Mouse (Mus musculus) MEL (cell line): ENCODE measurements at regions not wholly inside any gene's neighbourhood (a gene's known extent, or its start where the extent isn't known, plus 50 kb on each side); places are given as distances from the start of the nearest gene placed in this dataset.

Source experiments
- DNase-seq: peaks from one replicate; pipeline ENCODE4 v3.0.0; 2011; ENCODE audit warnings: low read depth, low spot score
- H3K27ac ChIP-seq: 2 replicates; pipeline ENCODE4 v1.5.1; 2012; ENCODE audit warnings: low read depth, mild to moderate bottlenecking, control low read depth, low read length, moderate library complexity; ENCODE audit not compliant: control insufficient read depth
- H3K27me3 ChIP-seq, 2 experiments: fragments of 150-350 bp in 1 of 2; sonication (generic) in 1 of 2; 2 replicates each; pipeline ENCODE4 v1.6.1; 2012; ENCODE audit warnings: low read length in 2 of 2, mild to moderate bottlenecking in 2 of 2, improper control_type of control experiment in 1 of 2, moderate library complexity in 1 of 2; ENCODE audit not compliant: insufficient read depth in 2 of 2, control insufficient read depth in 1 of 2
- H3K36me3 ChIP-seq, 2 experiments: 2 replicates each; pipeline ENCODE4 v1.6.1; 2012 to 2014; ENCODE audit warnings: low read length in 2 of 2, improper control_type of control experiment in 1 of 2, inconsistent platforms in 1 of 2, mild to moderate bottlenecking in 1 of 2; ENCODE audit not compliant: insufficient read depth in 2 of 2, control insufficient read depth in 1 of 2
- H3K4me1 ChIP-seq, 2 experiments: fragments of 150-350 bp in 1 of 2; sonication (generic) in 1 of 2; 2 replicates each; pipeline ENCODE4 v1.6.1; 2012; ENCODE audit warnings: low read length in 2 of 2, improper control_type of control experiment in 1 of 2, mild to moderate bottlenecking in 1 of 2; ENCODE audit not compliant: insufficient read depth in 2 of 2, control insufficient read depth in 1 of 2
- H3K4me3 ChIP-seq, 2 experiments: fragments of 150-350 bp in 1 of 2; sonication (generic) in 1 of 2; 2 replicates each; pipeline ENCODE4 v1.5.1; 2012; ENCODE audit warnings: low read depth in 2 of 2, low read length in 2 of 2, mild to moderate bottlenecking in 2 of 2, moderate library complexity in 2 of 2, control low read depth in 1 of 2, improper control_type of control experiment in 1 of 2; ENCODE audit not compliant: control insufficient read depth in 1 of 2, insufficient read depth in 1 of 2
- H3K79me2 ChIP-seq: 2 replicates; pipeline ENCODE4 v1.6.1; 2012; ENCODE audit warnings: mild to moderate bottlenecking, low read length, moderate library complexity; ENCODE audit not compliant: control insufficient read depth, poor library complexity, insufficient read depth
- H3K9ac ChIP-seq: 2 replicates; pipeline ENCODE4 v1.6.1; 2012; ENCODE audit warnings: low read depth, mild to moderate bottlenecking, control low read depth, low read length, moderate library complexity; ENCODE audit not compliant: control insufficient read depth, poor library complexity, severe bottlenecking
- H3K9me3 ChIP-seq: fragments of 150-350 bp; sonication (generic); replicated peaks from 2 replicates; pipeline ENCODE4 v1.6.1; 2012; ENCODE audit warnings: mild to moderate bottlenecking, low read length, improper control_type of control experiment, moderate library complexity; ENCODE audit not compliant: insufficient read depth
- BHLHE40 ChIP-seq: IDR thresholded peaks from 2 replicates; pipeline ENCODE4 v1.6.1; 2012; ENCODE audit warnings: low read depth, mild to moderate bottlenecking, inconsistent platforms, low read length, improper control_type of control experiment, borderline replicate concordance
- CHD1 ChIP-seq: IDR thresholded peaks from 2 replicates; pipeline ENCODE4 v1.6.1; 2012; ENCODE audit warnings: low read depth, mild to moderate bottlenecking, inconsistent platforms, low read length, improper control_type of control experiment
- ELF1 ChIP-seq: IDR thresholded peaks from 2 replicates; pipeline ENCODE4 v1.6.1; 2014; ENCODE audit warnings: low read depth, mild to moderate bottlenecking, inconsistent platforms, low read length, improper control_type of control experiment, moderate library complexity
- GABPA ChIP-seq: IDR thresholded peaks from 2 replicates; pipeline ENCODE4 v1.6.1; 2012; ENCODE audit warnings: low read depth, mild to moderate bottlenecking, inconsistent platforms, low read length, improper control_type of control experiment, moderate library complexity
- GATA1 ChIP-seq: IDR thresholded peaks from 2 replicates; pipeline ENCODE4 v1.6.1; 2011; ENCODE audit warnings: low read depth, low read length, improper control_type of control experiment
- HCFC1 ChIP-seq: IDR thresholded peaks from 2 replicates; pipeline ENCODE4 v1.6.1; 2012; ENCODE audit warnings: low read depth, mild to moderate bottlenecking, inconsistent platforms, low read length, improper control_type of control experiment, moderate library complexity
- MAFK ChIP-seq: IDR thresholded peaks from 2 replicates; pipeline ENCODE4 v1.6.1; 2011; ENCODE audit warnings: low read depth, mild to moderate bottlenecking, low read length, improper control_type of control experiment, borderline replicate concordance
- MEF2A ChIP-seq: IDR thresholded peaks from 2 replicates; pipeline ENCODE4 v1.6.1; 2014; ENCODE audit warnings: low read depth, mild to moderate bottlenecking, inconsistent platforms, low read length, improper control_type of control experiment; ENCODE audit not compliant: poor library complexity, insufficient replicate concordance, severe bottlenecking; ENCODE audit errors: extremely low read depth
- MXI1 ChIP-seq: IDR thresholded peaks from 2 replicates; pipeline ENCODE4 v1.6.1; 2011; ENCODE audit warnings: mild to moderate bottlenecking, low read depth, low read length, improper control_type of control experiment
- MYC ChIP-seq: IDR thresholded peaks from 2 replicates; pipeline ENCODE4 v1.6.1; 2011; ENCODE audit warnings: low read depth, mild to moderate bottlenecking, low read length, improper control_type of control experiment, moderate library complexity
- NRF1 ChIP-seq: IDR thresholded peaks from 2 replicates; pipeline ENCODE4 v1.6.1; 2014; ENCODE audit warnings: low read depth, mild to moderate bottlenecking, inconsistent platforms, low read length, improper control_type of control experiment, moderate library complexity; ENCODE audit not compliant: poor library complexity, insufficient read depth, severe bottlenecking
- POLR2A ChIP-seq, 2 experiments: IDR thresholded peaks; 2 replicates each; pipeline ENCODE4 v1.6.1; 2011 to 2012; ENCODE audit warnings: low read length in 2 of 2, mild to moderate bottlenecking in 2 of 2, control low read depth in 1 of 2, improper control_type of control experiment in 1 of 2, low read depth in 1 of 2, moderate library complexity in 1 of 2; ENCODE audit not compliant: control insufficient read depth in 1 of 2, insufficient read depth in 1 of 2, poor library complexity in 1 of 2
- POLR2AphosphoS2 ChIP-seq: IDR thresholded peaks from 2 replicates; pipeline ENCODE4 v1.6.1; 2011; ENCODE audit warnings: low read length, improper control_type of control experiment
- POLR2AphosphoS5 ChIP-seq: IDR thresholded peaks from 2 replicates; pipeline ENCODE4 v1.6.1; 2012; ENCODE audit warnings: low read depth, borderline replicate concordance, mild to moderate bottlenecking, inconsistent platforms, low read length, moderate library complexity, mixed read lengths
- RCOR1 ChIP-seq: IDR thresholded peaks from 2 replicates; pipeline ENCODE4 v1.6.1; 2012; ENCODE audit warnings: low read depth, mild to moderate bottlenecking, inconsistent platforms, low read length, improper control_type of control experiment
- TAL1 ChIP-seq: IDR thresholded peaks from 2 replicates; pipeline ENCODE4 v1.6.1; 2012; ENCODE audit warnings: mild to moderate bottlenecking, inconsistent platforms, low read length, moderate library complexity, mixed read lengths
- TCF12 ChIP-seq: IDR thresholded peaks from 2 replicates; pipeline ENCODE4 v1.6.1; 2014; ENCODE audit warnings: low read depth, mild to moderate bottlenecking, inconsistent platforms, low read length, improper control_type of control experiment, moderate library complexity
- USF1 ChIP-seq: IDR thresholded peaks from 2 replicates; pipeline ENCODE4 v1.6.1; 2014; ENCODE audit warnings: low read depth, mild to moderate bottlenecking, inconsistent platforms, low read length, improper control_type of control experiment, moderate library complexity
- USF2 ChIP-seq, 2 experiments: IDR thresholded peaks; 2 replicates each; pipeline ENCODE4 v1.6.1; 2011 to 2012; ENCODE audit warnings: improper control_type of control experiment in 2 of 2, low read length in 2 of 2, borderline replicate concordance in 1 of 2, inconsistent platforms in 1 of 2, low read depth in 1 of 2, mild to moderate bottlenecking in 1 of 2; ENCODE audit not compliant: insufficient read depth in 1 of 2
- ZKSCAN1 ChIP-seq: IDR thresholded peaks from 2 replicates; pipeline ENCODE4 v1.6.1; 2012; ENCODE audit warnings: low read depth, mild to moderate bottlenecking, inconsistent platforms, low read length, improper control_type of control experiment, moderate library complexity
- ZMIZ1 ChIP-seq: IDR thresholded peaks from 2 replicates; pipeline ENCODE4 v1.6.1; 2012; ENCODE audit warnings: low read depth, mild to moderate bottlenecking, inconsistent platforms, low read length, improper control_type of control experiment, moderate library complexity

DNA sequence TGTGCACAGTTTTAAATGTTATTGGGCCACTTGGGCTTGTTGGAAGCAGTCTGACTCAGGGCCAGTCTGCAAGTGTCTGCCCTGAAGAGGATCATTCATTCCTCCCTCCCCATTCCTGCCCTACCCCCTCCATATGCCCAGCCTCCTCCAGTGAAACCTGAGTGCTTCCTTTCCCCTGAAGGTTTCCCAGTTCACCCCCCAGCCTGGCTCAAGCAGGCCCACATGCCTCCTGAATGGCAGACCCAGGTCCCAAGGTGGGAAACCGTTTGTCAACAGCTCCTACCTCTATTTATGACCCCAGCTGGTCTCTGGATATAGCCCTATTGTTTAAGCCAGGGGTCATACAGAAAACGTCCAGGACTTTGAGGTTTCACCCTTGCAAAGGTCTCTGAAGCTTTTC, 89.7 kb upstream of the Foxc1 start:
- H3K4me1 ChIP-seq: no peaks in the 10 kb centered on the region
- no peaks in the 10 kb centered on the region for H3K9me3 ChIP-seq
- H3K4me3 ChIP-seq: no peak overlapping the region
- TF ChIP-seq TAL1 (no peak), USF2 (IDR thresholded peaks at IDR 0.05; ENCODE audit: borderline replicate concordance in 1 of 2, insufficient read depth in 1 of 2, low read depth in 1 of 2, low read length in 2 of 2) (no peak), MAFK (no peak), MEF2A (no peak), NRF1 (no peak)
- TF ChIP-seq, all 39 proteins: peak for 0
- no peak for DNase-seq
- Histone ChIP-seq H3K27me3 (no peaks in the 10 kb centered on the region), H3K27ac (no peak overlapping the region), H3K9ac (no peak overlapping the region), H3K79me2 (no peaks in the 10 kb centered on the region), H3K36me3 (no peaks in the 10 kb centered on the region)

DNA sequence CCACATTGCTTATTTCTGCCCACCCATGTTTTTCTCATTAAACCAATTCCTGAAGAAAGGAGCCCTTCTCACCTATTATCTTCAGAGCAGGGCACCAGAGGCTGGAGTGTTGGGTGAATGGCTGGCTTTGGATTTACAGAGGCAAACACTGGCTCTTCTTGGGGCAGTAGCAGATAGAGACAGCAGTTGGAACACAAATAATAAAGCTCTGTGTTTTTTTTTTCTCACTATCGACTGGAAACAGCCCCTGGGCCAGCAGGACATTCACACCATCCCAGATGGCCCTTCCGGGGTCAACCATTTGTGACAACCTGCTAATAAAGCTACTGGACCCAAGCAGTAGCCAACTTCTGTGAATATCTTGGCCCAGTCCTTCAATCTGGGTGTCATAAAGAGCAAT, 85.7 kb upstream of the Foxc1 start:
- Histone ChIP-seq H3K79me2 (no peaks in the 10 kb centered on the region), H3K27me3 (no peaks in the 10 kb centered on the region), H3K27ac (no peak overlapping the region), H3K4me3 (no peak overlapping the region), H3K9ac (no peak overlapping the region), H3K9me3 (no peaks in the 10 kb centered on the region), H3K36me3 (no peaks in the 10 kb centered on the region), H3K4me1 (no peaks in the 10 kb centered on the region)
- TF ChIP-seq TCF12 (no peak), GATA1 (no peak), TAL1 (no peak), ZKSCAN1 (no peak), MYC (no peak), POLR2AphosphoS2 (no peak), POLR2A (IDR thresholded peaks at IDR 0.05; ENCODE audit: control insufficient read depth in 1 of 2, insufficient read depth in 1 of 2, low read depth in 1 of 2, low read length in 2 of 2, poor library complexity in 1 of 2) (no peak), MAFK (no peak), POLR2AphosphoS5 (no peak)
- no peak for DNase-seq

DNA sequence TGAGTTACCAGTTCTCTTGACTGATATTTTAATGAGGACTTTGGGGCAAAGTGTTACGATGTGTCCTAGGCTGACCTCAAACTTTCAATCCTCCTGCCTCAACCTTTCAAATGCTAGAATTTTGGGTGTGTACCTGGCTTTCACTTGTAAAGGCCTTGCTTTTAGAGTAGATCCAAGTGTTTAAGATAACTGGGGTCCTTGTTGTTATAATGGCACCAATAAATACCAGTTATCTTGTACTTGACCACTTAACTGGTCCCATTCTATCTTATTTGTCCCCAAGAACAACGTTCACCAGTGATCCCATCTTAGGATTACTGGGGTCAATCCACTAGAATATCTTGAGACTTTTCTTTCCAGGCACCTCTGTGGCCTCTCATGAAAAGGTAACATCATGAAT, 77.6 kb upstream of the Foxc1 start:
- H3K9me3 ChIP-seq: no peaks in the 10 kb centered on the region
- H3K36me3 ChIP-seq: no peaks in the 10 kb centered on the region
- no peaks in the 10 kb centered on the region for H3K79me2 ChIP-seq
- no peak for TF ChIP-seq RCOR1
- no peak for TF ChIP-seq GABPA
- no peak for TF ChIP-seq TCF12
- TF ChIP-seq MXI1: no peak
- no peak for TF ChIP-seq CHD1
- TF ChIP-seq BHLHE40: no peak
- no peak for TF ChIP-seq ZMIZ1
- no peak for TF ChIP-seq MYC
- TF ChIP-seq HCFC1: no peak
- no peak for TF ChIP-seq ZKSCAN1
- TF ChIP-seq NRF1: no peak
- TF ChIP-seq MEF2A: no peak
- no peak for TF ChIP-seq USF1
- no peak for TF ChIP-seq GATA1
- no peak for TF ChIP-seq ELF1
- H3K4me3 ChIP-seq: no peak overlapping the region
- no peak for DNase-seq
- no peak overlapping the region for H3K27ac ChIP-seq
- H3K9ac ChIP-seq: no peak overlapping the region
- H3K4me1 ChIP-seq: no peaks in the 10 kb centered on the region
- no peaks in the 10 kb centered on the region; a peak in 1 of 4 replicates for H3K27me3 ChIP-seq
